Mouse (Mus musculus): ENCODE measurements around the gene Icosl.
"Not testable (repeated sequence)": the region's sequence is repeated elsewhere in the genome, so short reads cannot be mapped to it uniquely, and the experiment has no call there.

The Icosl gene

DNA sequence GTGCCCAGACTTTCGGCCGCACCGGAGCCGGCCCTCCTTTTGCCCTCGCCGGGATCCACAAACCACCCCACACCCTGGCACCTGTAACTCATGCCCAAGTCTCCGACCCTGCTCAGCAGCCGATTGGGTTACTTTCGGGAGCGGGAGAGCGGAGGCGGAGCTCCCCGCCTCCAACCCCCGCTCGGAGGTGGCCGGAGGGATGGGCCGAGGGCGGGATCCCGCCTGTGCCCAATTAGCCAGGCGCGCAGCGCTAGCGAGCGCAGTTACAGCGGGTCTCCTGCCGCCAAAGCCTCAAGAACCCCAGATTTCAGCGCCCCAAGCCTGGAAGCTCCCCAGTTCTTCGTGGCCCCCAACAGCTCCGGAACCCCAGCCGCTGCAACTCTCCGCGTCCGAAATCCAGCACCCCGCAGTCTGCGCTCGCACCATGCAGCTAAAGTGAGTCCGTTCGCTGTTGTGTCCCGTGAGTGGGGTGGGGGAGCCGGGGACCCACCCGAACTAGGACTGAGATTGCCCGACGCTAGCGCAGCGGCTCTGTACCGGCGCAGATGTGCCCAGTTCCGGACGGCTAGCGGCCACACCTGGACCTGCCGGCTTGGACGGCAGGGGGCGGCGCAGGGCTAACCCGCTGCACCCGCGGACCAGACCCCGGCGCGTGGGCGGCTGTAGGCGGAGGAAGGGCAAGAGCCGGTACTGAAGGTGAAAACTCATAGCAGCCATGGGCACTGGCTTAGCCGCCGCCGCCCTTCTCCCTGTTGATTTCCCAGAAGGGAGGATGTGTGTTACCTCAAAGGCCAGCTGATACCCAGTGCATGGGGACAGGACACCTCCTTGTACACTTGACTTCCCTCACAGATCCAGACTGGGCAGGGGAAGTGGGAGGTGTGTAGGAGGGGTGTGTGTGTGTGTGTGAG, at the start of gene Icosl:
TSS of gene Icosl (plus strand) at position 202 of the 911 bp plus-strand sequence.
- DNase-seq (ENCODE audit: low read depth, low spot score): peak; percentile 89

DNA sequence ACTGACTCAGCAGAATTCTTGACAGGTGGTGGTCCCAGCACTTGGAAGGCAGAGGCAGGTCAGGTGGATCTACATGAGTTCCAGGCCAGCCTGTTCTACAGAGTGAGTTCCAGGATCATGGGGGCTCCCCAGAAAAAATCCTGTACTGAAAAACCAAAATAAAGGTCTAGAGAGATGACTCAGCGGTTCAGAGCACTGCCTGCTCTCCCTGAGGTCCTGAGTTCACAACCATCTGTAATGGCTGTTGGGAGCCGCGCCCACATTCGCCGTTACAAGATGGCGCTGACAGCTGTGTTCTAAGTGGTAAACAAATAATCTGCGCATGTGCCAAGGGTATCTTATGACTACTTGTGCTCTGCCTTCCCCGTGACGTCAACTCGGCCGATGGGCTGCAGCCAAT, 49.1 kb upstream of the Icosl start:
- DNase-seq (ENCODE audit: low read depth, low spot score): not testable (repeated sequence)

DNA sequence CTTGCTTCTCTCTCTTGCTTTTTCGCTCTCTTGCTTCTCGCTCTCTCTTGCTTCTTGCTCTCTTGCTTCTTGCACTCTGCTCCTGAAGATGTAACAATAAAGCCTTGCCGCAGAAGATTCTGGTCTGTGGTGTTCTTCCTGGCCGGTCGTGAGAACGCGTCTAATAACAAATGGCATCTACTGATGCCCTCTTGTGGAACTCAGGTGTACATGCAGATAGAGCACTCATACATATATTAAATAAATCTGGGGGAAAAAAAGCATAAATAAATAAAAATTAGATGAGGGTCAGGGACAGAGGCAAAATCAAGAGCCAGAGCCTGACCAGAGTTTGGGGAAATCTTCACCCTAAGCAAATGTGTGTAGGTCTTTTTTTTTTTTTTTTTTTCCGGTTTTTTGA, 43.6 kb upstream of the Icosl start:
- DNase-seq (ENCODE audit: low read depth, low spot score): not testable (repeated sequence)

DNA sequence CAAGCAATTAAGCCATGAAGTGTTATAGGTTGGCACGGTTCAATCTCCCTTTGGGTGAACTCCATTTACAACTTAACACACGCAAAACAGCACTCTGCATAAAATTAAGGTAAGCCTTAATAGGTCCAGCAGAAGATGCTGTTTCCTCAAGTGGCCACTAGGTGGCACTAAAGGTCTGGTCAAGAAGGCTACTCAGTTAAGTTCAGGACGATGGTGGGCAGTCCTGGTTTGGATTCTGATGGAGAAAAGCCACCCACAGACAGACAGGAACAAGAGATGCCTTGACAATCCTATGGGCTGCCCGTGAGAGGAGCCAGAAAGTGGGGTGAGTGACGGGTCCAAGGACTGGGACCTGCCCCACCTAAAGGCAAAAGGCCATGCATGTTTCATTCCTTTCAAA, 41.0 kb upstream of the Icosl start:
- DNase-seq (ENCODE audit: low read depth, low spot score): peak; percentile 89

DNA sequence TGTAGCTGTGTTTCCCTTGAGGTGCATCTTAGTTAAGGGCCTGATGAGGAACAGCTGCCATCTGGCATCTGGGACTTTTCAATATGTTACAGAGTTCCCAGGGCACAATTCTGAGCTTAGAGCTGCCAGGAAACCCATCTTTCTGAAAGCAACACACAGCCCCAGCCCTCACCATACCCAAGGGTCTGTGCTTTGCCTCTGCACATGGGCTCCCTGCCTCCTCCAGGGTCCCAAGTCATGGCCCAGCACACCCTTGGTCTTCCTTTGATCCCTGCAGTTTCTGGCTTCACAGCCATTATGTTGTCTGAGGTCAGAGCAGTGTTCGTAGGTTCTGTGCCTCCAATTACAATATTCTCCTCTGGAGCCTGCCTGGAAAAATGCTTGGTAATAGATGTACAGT, 40.0 kb upstream of the Icosl start:
- DNase-seq (ENCODE audit: low read depth, low spot score): no peak

DNA sequence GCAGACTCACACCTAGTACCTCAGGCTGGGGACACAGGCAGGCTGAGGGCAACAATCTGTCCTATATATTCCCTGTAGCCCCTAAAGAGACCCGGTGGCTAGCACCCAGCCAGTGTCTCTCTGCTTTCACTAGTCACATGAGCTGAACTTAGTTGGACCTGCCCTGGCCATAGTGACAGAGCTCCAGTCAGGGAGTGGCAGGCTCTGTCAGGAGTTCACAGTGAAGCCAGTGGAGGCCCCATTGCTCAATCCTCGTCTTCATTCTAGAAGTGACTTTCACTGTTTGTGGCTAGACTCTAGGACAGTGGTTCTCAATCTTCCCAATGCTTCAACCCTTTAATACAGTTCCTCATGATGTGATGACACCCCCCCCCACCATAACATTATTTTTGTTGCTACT, 37.1 kb upstream of the Icosl start:
- DNase-seq (ENCODE audit: low read depth, low spot score): no peak

DNA sequence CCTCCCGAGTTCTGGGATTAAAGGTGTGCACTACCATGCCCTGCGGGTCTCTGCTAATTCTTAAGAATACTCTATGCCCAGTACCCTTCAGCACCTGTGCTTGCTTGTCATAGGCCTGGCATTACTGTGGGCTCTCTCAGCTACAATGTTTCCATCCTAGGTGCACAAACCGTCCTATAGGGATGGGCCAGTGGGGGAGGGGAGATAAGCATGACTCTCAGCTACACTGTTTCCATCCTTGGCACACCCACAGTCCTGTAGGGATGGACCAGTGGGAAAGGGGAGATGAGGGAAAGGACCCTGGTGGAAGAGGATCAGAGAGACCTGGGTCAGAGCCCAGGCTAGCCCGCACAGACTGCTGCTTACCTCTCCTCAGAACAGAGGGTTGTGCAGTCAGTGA, 32.0 kb upstream of the Icosl start:
- DNase-seq (ENCODE audit: low read depth, low spot score): no peak

DNA sequence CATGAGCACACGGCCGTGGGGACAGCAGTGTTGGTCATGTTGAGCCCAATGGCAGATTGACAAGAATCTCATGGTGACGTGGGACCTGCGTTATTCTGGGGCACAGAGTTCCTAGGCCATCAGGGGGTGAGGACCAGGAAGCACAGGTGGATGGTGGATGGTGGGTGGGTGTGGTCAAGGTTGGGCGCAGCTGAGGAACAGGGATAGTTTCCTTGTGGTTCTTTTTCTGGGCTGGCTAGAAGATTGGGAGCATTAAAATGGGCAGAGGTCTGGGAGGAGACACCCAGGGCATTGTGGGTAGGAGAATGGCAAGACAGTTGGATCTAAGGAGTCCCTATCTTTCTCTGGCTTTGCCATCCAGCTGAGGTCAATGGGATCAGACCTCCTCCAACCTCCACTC, 27.5 kb upstream of the Icosl start, which contains the start of gene Dnmt3l:
TSS of gene Dnmt3l (plus strand) at position 301 of the 400 bp plus-strand sequence.
- DNase-seq (ENCODE audit: low read depth, low spot score): no peak

DNA sequence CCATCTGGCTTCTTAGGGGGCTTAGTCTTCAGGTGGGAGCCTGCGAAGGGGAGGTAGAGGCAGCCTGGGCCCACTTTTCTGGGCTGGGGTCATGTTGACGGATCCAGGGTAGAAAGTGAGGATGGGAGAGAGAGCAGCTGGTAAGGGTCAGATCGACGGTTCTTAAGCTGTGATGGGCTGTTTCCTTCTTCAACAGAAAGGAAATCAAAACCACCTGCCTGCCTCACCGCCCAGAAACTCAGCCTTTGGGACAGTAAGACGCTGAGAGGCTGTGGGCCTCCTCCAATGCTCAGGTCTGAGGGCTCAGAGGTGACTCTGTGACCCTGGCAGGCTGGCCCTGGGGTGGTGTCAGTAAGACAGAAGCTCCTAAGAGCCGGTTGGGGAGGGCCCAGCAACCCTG, 27.0 kb upstream of the Icosl start:
- DNase-seq (ENCODE audit: low read depth, low spot score): no peak

DNA sequence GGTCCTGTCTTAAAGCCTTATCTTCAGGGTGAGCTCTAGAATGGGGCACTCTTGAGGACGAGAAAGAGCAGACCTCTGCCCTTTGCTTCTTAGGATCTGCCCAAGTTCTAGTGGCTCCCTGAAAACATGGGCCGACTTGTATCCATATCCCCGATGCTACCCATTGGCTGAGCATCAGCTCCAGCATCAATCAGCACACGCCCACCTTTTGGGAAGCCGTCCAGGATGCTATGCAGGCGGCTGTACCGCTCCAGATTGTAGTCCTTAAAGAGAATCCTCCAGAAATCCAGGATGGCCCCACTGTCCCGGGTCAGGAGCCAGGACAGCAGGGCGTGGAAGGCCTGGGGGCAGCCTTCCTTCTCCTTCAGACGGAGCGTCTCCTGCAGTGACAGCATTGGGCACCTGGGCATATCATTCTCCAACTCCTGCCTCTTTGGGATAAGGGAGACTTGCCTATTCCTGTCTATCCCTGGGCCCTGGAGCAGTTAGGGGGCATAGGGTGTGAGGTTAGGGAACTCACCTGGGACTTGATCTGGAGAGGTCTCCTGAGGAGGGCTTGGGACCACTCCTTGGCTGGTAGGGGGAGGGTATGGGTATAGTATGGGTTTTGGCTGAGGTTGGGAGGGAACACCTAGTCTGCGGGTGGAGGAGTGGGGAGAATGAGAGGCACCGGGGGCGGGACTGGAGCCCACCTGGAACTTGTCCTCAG, 26.3 kb upstream of the Icosl start:
- DNase-seq (ENCODE audit: low read depth, low spot score): no peak

DNA sequence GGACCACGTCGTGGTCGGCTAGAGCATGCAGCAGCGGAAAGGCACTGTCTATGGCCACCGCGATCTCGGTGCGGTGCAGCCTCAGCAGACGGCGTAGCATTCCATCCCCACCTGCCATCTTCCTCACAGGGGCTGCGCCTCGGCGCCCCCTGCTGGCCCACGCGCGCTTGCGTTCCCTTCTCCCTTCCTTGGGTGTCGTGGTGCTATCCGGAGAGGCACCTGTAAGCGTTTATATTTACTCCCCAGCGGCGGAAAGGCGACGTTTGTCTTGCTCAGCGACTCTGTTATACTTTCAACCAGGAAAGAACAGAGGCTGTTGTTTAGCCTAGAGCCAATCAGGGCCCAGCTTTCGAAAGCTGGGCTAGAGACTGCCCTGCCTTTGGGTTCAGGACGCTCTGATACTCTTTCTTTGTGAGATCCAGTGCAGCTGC, 25.7 kb upstream of the Icosl start, which contains the start of gene Aire:
TSS of gene Aire (minus strand) at position 205 of the 431 bp plus-strand sequence.
- DNase-seq (ENCODE audit: low read depth, low spot score): peak; percentile 94

DNA sequence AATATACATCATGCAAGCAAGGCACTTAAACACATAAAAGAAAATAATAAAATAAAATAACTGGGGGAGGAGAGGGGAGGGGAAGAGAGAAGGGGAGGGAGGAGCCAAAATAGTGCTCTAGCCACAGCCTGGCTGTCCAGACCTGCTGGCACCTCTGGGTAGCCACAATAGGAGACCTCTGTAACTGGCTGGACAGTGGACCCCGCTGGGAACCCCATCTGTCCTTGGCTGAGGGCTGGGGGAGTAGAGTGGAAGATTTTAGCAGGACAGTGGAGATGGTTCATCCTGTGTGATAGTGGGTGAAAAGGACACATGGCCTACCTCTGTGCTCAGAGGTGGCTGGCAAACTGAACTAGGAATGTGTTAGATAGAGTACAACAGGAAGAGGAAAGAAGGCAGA, 24.6 kb upstream of the Icosl start:
- no peak for DNase-seq (ENCODE audit: low read depth, low spot score)

DNA sequence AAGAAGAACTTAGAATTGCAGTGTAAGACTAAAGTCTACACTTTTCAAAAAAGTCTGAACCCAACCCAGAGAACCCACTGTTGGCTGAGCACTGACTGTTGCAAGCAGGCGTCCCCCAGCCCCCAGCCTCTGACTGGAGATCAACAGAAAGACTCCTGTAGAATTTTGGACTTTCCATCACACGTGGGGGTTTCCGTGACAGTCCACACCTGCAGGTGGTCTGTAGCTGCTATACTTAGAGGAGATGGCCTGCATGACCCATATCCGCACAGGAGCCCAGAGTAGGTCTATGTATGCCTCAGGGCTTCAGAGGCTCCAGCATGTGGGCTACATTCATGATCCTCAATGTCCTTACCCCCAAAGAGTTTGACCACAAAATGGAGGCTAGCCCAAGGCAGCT, 22.7 kb upstream of the Icosl start:
- DNase-seq (ENCODE audit: low read depth, low spot score): no peak

DNA sequence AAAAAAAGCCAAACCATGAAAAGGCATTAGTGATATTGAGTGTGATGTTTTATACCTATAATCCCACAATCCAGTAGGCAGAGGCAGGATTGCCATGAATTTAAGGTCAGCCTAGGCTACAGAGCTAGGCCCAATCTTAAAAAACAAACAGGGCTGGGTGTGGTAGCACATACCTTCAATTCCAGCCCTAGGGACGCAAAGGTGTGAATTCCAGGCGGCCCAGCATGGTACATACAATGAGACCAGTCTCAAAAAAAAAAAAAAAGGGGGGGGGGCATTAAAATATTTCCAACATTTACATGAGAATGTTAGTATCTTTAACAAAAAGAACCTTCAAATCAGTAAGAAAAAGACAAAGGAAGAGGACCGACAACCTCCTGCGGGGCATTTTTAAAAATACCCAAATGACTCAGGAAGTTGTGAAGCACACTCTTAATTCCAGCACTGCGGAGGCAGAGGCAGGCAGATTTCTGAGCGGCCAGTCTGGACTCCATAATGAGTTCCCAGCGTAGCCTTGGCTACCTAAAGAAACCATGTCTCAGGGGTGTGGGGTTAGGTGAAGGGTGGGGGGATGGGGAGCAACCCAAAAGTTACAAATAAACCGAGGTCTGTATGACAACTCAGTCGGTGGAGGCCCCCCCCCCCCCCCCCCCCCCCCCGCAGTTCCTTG, 20.9 kb upstream of the Icosl start:
- DNase-seq (ENCODE audit: low read depth, low spot score): peak; percentile 88

DNA sequence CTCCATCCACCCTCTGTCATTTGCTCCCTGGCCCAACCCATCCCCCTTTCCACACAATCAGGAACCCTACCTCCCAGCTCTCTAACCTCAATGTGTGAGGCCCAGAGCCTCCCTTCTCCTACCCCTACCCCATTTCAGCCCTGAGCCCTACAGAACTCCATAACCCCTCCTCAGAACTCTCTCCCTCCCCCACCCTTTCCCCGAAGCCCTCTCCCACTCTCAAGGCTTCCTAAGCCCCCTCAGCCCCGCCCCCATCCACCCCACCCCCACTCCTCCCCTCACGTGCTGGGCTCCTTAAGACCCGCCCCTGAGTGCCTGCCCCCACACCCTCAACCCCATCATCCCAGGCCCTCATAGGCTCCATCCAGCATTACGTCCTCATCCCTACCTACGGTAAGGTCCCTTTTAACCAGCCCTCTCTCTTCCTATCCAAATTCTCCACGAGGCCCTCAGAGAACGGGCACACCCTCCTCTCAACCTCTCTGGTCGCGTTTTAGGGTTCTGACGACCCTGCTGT, 19.5 kb upstream of the Icosl start:
- peak; percentile 74 for DNase-seq (ENCODE audit: low read depth, low spot score)

DNA sequence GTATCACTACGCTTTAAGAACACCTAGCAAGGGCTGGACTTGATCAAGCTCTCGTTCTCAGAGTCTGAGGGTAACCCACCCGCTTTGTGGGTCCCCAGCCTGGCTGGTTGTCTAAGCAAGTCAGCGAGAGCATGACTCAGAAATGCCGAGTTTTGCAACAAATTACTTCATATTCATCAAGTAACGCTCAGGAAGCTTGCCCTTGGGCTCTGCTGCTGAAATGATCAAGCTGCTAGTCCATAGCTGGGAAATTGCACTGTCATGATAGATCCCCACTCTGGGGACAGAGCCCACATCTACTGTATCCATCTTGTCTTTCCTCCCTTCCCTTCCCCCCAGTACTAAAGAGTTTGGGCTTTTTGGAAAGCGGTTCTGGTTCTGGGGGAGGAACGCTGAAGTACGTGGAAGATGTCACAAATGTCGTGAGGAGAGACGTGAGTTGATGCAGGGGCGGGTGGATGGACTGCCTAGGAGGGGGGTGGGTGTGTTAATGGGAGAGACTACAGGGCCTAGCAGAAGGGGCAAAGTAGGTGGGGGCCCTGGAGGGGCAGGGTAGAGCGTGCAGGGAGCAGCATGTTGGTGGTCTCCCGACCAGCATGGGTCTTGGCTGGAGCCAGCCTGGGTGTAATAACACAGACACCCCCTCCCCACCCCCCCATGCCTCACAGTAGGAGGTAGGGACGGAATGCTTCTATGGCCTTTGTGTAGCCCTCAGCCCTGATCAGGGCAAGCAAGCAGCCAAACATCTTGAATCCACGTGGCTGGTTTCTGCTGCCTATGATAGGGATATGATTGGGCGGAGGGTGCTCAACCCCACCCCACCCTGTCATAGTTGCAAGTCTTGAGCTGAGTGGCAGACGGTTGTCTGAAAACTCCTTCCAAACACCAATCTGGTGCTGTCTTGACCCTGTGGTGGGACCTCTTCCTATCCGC, 14.2 kb upstream of the Icosl start:
- DNase-seq (ENCODE audit: low read depth, low spot score): peak; percentile 74

DNA sequence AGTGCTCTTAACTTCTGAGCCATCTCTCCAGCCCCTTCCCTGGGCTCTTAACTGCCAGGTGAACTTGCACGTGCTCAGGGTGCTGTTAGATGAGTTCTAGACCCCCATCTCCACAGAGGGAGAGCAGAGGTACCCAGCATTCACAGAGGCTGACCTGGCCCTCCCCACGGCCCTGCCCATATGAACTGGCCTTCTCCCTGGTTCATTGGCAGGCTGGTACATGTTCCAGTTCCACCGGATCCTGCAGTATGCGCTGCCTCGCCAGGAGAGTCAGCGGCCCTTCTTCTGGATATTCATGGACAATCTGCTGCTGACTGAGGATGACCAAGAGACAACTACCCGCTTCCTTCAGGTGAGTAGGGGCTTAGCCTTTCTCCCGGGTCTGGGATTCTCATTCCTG, 12.0 kb upstream of the Icosl start:
- no peak for DNase-seq (ENCODE audit: low read depth, low spot score)

DNA sequence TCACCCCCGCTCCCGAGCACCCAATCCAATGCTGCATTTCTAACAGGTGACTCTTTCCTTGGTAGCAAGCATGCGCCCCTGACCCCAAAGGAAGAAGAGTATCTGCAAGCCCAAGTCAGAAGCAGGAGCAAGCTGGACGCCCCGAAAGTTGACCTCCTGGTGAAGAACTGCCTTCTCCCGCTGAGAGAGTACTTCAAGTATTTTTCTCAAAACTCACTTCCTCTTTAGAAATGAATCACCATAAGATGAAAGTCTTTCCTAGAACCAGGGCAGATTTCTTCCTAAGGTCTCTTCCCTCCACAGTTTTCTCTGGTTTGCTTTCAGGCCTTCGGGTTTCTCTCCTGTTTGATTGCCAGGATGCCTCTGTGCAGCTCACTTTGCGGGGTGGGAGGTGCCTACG, 6.0 kb upstream of the Icosl start:
- no peak for DNase-seq (ENCODE audit: low read depth, low spot score)

DNA sequence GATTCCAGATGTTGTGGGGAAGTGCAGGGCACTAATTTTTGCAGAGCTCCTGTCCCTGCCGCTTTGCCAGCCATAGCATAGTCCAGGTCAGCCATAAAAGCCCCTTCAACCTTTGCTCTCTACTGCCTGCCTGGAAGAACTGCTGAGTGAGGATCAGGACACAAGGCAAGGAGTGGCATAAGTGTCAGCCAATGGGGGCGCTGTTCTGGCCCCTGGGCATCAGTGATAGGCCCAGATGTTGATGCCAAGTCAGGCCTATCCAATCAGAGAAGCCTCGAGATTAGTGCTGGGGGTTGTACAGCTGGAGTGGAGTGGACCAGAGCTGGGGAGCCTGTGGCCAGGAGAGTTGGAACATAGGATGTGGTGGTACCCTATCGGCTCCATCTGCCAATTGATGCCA, 1.9 kb upstream of the Icosl start:
- peak; percentile 77 for DNase-seq (ENCODE audit: low read depth, low spot score)

DNA sequence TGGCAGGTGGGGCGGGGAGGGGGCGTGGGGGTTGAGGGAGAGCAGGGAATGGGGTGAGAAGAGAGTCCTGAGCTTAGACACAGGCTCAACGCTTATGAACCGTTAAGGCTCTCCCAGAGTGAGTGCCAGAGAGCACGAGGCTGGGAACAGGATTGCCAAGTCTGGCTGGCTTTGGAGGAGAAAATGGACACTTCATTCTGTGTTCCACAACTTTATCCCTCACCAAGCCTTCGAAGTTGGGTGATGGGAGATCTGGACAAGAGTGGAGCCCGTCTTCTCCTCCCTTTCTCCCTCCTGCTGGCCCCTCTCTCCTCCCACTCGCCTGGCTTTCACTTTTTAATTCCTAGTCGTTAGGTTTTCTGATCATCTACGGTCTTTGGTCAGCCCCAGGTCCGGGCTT, 561 bp upstream of the Icosl start:
- no peak for DNase-seq (ENCODE audit: low read depth, low spot score)

DNA sequence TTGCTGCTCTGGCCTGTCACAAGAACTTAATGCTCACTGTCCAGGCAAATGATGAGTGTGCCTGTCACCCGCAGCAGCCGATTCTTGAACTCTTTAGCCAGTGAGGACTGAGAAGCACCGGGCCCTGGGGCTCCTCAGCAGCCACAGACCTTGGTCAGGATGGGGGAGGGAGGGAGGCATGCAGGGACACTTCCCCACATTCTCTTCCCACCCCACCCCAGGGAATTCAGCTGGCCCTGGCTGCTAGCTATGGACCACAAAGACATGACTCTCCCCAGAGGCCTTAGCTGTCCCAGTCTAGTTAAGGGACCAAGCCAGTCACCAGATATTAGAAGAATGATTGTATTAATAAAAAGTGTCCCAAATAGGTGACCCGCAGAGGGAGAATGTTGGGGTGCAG, 5.0 kb downstream of the Icosl start:
- no peak for DNase-seq (ENCODE audit: low read depth, low spot score)

Data from ZHBTc4 (cell line).